13 mouse cellular contexts compared by ENCODE assay signal in the genomic region with DNA sequence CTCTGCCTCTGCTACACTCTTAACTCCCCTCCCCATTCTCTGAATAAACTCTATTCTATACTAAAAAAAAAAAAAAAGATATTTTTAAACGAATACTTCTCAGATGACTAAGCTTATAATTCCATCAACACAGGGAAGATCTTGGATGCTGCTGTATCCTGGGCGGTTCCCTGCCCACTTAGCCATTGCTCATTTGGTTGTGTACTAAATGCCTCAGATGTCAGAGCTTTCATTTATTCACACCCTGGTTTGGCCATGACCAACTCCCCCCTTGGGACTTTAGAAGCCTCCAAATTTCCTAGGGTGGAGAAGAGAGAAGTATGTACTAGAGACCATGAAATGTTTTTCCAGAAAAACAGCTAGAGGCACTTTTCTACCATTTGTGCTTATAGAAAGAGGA.
"Had no signal": no experiment of that assay in that cellular context is flagged by ENCODE, and none has a peak within 500 bp of the region (broad histone marks: within the 10 kb centered on the region; RNA-seq: fewer than 3 reads in every experiment).

No protein-coding gene starts in this region.

- DNase-seq: kidney, postnatal 10 days; kidney, postnatal 4 days; lung, adult 18-20 months; retina, postnatal 1 day; right cerebral cortex, postnatal 14 days; thymus, adult 18-20 months; thymus, postnatal 25 days had no signal

- H3K4me3 ChIP-seq: layer of hippocampus, adult 2 months; limb, embryonic 12.5 days; midbrain, embryonic 12.5 days; neural tube, embryonic 13.5 days had no signal

- H3K27ac ChIP-seq: layer of hippocampus, adult 2 months; limb, embryonic 12.5 days; liver, embryonic 14.5 days; midbrain, embryonic 12.5 days; neural tube, embryonic 13.5 days; stomach, postnatal 0 days had no signal
